Mouse (Mus musculus): Measurements from ENCODE around the gene Cmtm5.

DNA sequence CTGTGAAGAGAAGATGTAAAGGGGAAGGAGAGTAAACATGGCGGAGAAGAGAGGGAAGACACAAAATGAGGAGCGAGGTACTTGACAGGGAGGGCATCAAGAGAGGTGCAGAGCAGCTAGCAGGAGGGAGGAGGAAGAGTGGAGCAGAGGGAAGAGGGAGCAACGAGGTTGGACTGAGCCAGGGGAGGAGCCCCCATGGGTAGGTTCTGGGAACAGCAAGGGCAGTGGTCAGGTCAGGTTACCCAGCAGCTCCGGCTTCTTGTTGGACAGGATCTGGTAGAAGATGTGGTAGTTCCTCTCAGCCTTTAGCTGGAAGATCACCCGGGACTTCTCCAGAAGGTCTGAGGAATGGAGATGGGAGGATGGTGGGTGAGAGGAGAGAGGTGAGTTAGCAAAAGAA lies 25.4 kb downstream of the Cmtm5 start:
- TF ChIP-seq CTCF (IDR thresholded peaks at IDR 0.05; ENCODE audit: low read depth) (no peak), EP300 (IDR thresholded peaks at IDR 0.05; ENCODE audit: low read depth) (peak; percentile 17; the same call in 1 of the 2 replicates)
